Mouse (Mus musculus): ENCODE data around the gene Cacna2d3.

- no peak for TF ChIP-seq CTCF (IDR thresholded peaks at IDR 0.05; ENCODE audit: low read depth)
- TF ChIP-seq EP300 (IDR thresholded peaks at IDR 0.05; ENCODE audit: low read depth) = 0 out of 2 replicates have a peak, but pooled peaks have one; percentile 44
Observed at GRCm38 (mm10) chr14:29017883-29018282, 703.8 kb downstream of the Cacna2d3 start, which contains the start of gene Lrtm1.

All from heart, postnatal 0 days (tissue).